Mouse (Mus musculus) liver, embryonic 14.5 days (tissue): ENCODE results near the gene Vamp4. TPM values are rescaled to one million over a fixed set of nuclear protein-coding genes. Genes with fewer than 3 reads are reported as not detected.

Source experiments
- ATAC-seq: fragments of 200-750 bp; cut with Nextera tagmentation; 2 replicates; pipeline ENCODE4 v1.8.0; 2017; ENCODE audit warnings: moderate number of reproducible peaks, mild to moderate bottlenecking, moderate library complexity; ENCODE audit not compliant: insufficient read depth
- DNase-seq, 3 experiments: peaks; one replicate each; pipeline ENCODE4 v3.0.0-alpha.2; 2012 to 2013; ENCODE audit warnings: low read depth in 3 of 3, low spot score in 3 of 3
- H3K27ac ChIP-seq: fragments of 300-500 bp; sonication (generic); 2 replicates; pipeline ENCODE4 v1.5.1; 2014; ENCODE audit warnings: moderate library complexity, mild to moderate bottlenecking, control low read depth, inconsistent platforms
- H3K27me3 ChIP-seq: fragments of 300-500 bp; sonication (generic); 2 replicates; pipeline ENCODE4 v1.6.1; 2014; ENCODE audit warnings: mild to moderate bottlenecking, low read length, moderate library complexity; ENCODE audit not compliant: control insufficient read depth, insufficient read depth
- H3K36me3 ChIP-seq: fragments of 300-500 bp; sonication (generic); replicated peaks from 2 replicates; pipeline ENCODE4 v1.6.1; 2014; ENCODE audit warnings: low read depth; ENCODE audit not compliant: control insufficient read depth, insufficient read depth
- H3K4me1 ChIP-seq, 2 experiments: fragments of 200-500 bp in 1 of 2; fragments of 300-500 bp in 1 of 2; sonication (generic) in 1 of 2; replicated peaks; 2 replicates each; pipeline ENCODE4 v1.6.1; 2012 to 2014; ENCODE audit warnings: antibody characterized with exemption in 1 of 2, inconsistent platforms in 1 of 2, low read length in 1 of 2; ENCODE audit not compliant: control insufficient read depth in 2 of 2, insufficient read depth in 2 of 2
- H3K4me2 ChIP-seq: fragments of 300-500 bp; sonication (generic); 2 replicates; pipeline ENCODE4 v1.6.1; 2014; ENCODE audit warnings: low read depth, mild to moderate bottlenecking, control low read depth, moderate library complexity
- H3K4me3 ChIP-seq, 2 experiments: fragments of 200-500 bp in 1 of 2; fragments of 300-500 bp in 1 of 2; sonication (generic) in 1 of 2; 2 replicates each; pipeline ENCODE4 v1.5.1; 2012 to 2014; ENCODE audit warnings: low read depth in 2 of 2, low read length in 2 of 2, mild to moderate bottlenecking in 2 of 2, control low read depth in 1 of 2, inconsistent platforms in 1 of 2, moderate library complexity in 1 of 2; ENCODE audit not compliant: insufficient read depth in 1 of 2
- H3K9ac ChIP-seq: fragments of 300-500 bp; sonication (generic); replicated peaks from 2 replicates; pipeline ENCODE4 v1.6.1; 2014; ENCODE audit warnings: mild to moderate bottlenecking, control low read depth, moderate library complexity
- H3K9me3 ChIP-seq: fragments of 300-500 bp; sonication (generic); 2 replicates; pipeline ENCODE4 v1.6.1; 2016; ENCODE audit warnings: low read length, mixed read lengths; ENCODE audit not compliant: control insufficient read depth
- CTCF ChIP-seq: IDR thresholded peaks from 2 replicates; pipeline ENCODE4 v1.5.1; 2016; ENCODE audit warnings: antibody characterized with exemption, low read depth, control low read depth
- EP300 ChIP-seq: IDR thresholded peaks from 2 replicates; pipeline ENCODE4 v1.6.1; 2016; ENCODE audit warnings: antibody characterized with exemption, low read depth
- WGBS: fragments of 180-500 bp; shearing (Covaris S2); extraction: QIAGEN DNeasy Blood & Tissue Kit; methylation state at CpG from one replicate; pipeline ENCODE4 v1.1.7; 2014; ENCODE audit not compliant: insufficient replicate concordance; 5-methylcytosine and 5-hydroxymethylcytosine counted together
- polyA plus RNA-seq, 2 experiments: library from polyadenylated mRNA; depleted of rRNA in 1 of 2; stranded (reverse) in 1 of 2; unstranded in 1 of 2; fragments of >200 nt; fragmentation: Nextera tagmentation in 1 of 2; extraction: Ambion mirVana in 1 of 2; gene quantifications; 2 replicates each; pipeline versions ENCODE4 v1.2.1 to v1.2.3; 2012 to 2014

Vamp4 gene
- polyA plus RNA-seq, 2 experiments = 5.6 to 13.5 TPM

DNA sequence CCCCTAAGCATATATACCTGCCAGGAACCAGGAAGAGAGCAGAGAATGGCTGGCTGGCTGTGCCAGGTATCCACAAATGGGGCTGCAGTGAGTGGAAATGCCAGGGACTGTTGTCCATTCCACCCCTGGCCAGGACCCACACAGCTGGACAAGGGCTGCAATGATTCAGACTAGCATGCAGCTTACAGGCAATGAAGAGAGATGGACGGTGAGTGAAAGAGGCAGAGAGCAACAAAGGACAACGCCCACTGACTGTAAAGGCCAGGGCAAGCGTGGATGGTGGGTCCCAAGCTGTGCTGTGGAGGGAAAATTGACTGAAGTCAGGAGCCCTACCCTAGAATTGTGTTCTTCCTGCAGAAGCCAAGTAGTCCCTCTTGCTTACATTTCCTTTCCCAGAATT, 66.2 kb downstream of the Vamp4 start:
- H3K9ac ChIP-seq = no peak overlapping the region
- H3K36me3 ChIP-seq = no peaks in the 10 kb centered on the region
- H3K27me3 ChIP-seq = no peaks in the 10 kb centered on the region
- ATAC-seq = no peak
- H3K9me3 ChIP-seq = no peaks in the 10 kb centered on the region
- TF ChIP-seq CTCF (no peak), EP300 (no peak)
- 59% methylated on average over 3 of the region's 3 CpGs for WGBS
- H3K4me2 ChIP-seq = no peak overlapping the region
- no peak for DNase-seq
- H3K4me1 ChIP-seq = no peaks in the 10 kb centered on the region
- H3K4me3 ChIP-seq = no peak overlapping the region
- H3K27ac ChIP-seq = no peak overlapping the region

DNA sequence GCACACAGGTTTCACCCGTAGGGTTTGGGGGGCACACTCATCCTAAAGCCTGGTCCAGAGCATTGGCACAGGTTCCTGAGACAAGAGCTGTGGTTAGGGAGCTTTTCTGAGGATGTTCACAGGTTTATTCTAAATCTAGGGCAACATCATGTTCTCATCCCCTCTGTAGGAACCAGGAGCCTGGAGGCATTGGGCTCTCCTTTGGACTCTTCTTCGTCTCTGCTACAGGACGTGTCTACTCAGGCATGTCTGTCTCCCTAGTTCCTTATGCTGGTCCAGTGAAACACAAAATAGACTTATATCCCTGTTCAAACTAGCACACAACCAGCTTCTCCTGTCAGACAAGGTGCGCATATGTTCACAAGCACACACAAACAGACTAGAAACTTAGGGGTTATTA, 68.2 kb downstream of the Vamp4 start:
- TF ChIP-seq CTCF (no peak), EP300 (no peak)
- Histone ChIP-seq H3K9me3 (no peaks in the 10 kb centered on the region), H3K27ac (no peak overlapping the region), H3K4me2 (no peak overlapping the region), H3K36me3 (no peaks in the 10 kb centered on the region), H3K9ac (no peak overlapping the region), H3K4me1 (no peaks in the 10 kb centered on the region), H3K27me3 (no peaks in the 10 kb centered on the region), H3K4me3 (no peak overlapping the region)
- DNase-seq (no peak), ATAC-seq (no peak)
- 69% methylated on average over 4 of the region's 4 CpGs for WGBS

DNA sequence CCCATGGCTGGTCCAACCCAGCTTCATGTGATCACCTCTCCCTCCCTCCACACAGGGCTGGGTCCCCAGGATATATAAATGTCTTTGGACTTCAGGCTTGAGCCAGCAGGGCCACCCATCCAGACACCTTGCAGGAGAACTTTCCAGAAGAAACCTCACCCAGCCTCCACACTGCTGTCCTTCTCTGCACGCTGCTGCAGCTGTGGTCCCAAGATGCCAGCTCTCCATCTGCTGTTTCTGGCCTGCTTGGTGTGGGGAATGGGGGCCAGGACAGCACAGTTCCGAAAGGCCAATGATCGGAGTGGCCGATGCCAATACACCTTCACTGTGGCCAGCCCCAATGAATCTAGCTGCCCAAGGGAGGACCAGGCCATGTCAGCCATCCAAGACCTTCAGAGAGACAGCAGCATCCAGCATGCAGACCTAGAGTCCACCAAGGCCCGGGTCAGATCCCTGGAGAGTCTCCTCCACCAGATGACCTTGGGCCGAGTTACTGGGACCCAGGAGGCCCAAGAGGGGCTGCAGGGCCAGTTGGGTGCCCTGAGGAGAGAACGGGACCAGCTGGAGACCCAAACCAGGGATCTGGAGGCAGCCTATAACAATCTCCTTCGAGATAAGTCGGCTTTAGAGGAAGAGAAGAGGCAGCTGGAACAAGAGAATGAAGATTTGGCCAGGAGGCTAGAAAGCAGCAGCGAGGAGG, 68.9 kb downstream of the Vamp4 start, which contains the start of gene Myoc:
Gene Myoc, plus strand, starts transcription at position 105 of the 700 bp plus-strand sequence.
- no peaks in the 10 kb centered on the region for H3K36me3 ChIP-seq
- no peak within 1 kb of the TSS for H3K27ac ChIP-seq
- H3K9ac ChIP-seq = no peak within 1 kb of the TSS
- no peaks in the 10 kb centered on the region for H3K27me3 ChIP-seq
- no peaks in the 10 kb centered on the region for H3K9me3 ChIP-seq
- no peak for ATAC-seq
- H3K4me1 ChIP-seq = no peaks in the 10 kb centered on the region
- TF ChIP-seq EP300 (no peak), CTCF (no peak)
- no peak within 1 kb of the TSS for H3K4me3 ChIP-seq
- DNase-seq = no peak
- WGBS = 68% methylated on average over 10 of the region's 10 CpGs
- no peak within 1 kb of the TSS for H3K4me2 ChIP-seq

DNA sequence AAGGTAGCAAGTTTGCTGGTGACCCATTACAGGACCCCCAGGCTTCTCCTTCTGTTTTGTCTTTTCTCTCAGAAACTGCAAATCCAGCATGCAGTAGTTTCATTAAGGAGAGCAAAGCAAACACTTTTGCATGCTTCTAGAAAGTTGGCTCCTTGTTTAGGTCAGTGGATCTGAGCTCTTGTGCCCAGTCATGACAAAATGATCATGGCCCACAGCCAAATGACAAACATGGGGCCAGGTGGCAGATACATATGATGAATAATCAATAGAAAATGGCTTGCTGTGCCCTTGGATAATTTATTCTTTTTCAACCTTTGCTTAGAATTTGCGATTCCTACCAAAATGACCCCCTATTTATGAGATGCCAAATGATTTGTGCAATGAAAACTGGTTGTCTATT, 69.5 kb downstream of the Vamp4 start:
- H3K27ac ChIP-seq = no peak overlapping the region
- H3K9ac ChIP-seq = no peak overlapping the region
- WGBS = 72% methylated on average over 1 of the region's 1 CpGs
- DNase-seq (no peak), ATAC-seq (no peak)
- no peak overlapping the region for H3K4me3 ChIP-seq
- TF ChIP-seq EP300 (no peak), CTCF (no peak)
- H3K4me1 ChIP-seq = no peaks in the 10 kb centered on the region
- H3K4me2 ChIP-seq = no peak overlapping the region
- H3K9me3 ChIP-seq = no peaks in the 10 kb centered on the region
- no peaks in the 10 kb centered on the region for H3K36me3 ChIP-seq
- H3K27me3 ChIP-seq = no peaks in the 10 kb centered on the region

DNA sequence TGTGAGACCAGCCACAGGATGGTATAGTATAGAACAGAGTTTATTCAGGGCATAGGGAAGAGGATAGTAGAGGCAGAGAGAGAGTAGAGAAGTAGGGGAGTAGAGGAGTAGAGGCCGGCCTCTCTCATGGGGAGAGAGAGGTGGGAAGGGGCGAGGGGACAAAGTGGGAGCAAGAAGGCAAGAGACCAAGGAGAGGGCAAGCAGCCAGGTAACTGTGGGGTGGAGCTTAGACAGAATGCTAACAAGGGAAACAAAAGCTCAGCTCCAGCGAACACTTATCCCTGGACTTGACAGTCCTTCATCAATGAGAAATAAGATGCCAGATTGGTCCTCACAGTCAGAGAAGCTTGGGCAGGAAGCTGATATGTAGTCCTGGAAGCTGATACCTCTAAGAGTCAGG, 72.3 kb downstream of the Vamp4 start:
- Histone ChIP-seq H3K4me3 (no peak overlapping the region), H3K4me2 (no peak overlapping the region), H3K36me3 (no peaks in the 10 kb centered on the region), H3K27me3 (no peaks in the 10 kb centered on the region), H3K4me1 (no peaks in the 10 kb centered on the region), H3K9ac (no peak overlapping the region), H3K27ac (no peak overlapping the region), H3K9me3 (no peaks in the 10 kb centered on the region)
- WGBS = 55% methylated on average over 3 of the region's 3 CpGs
- DNase-seq = no peak
- ATAC-seq = no peak
- no peak for TF ChIP-seq CTCF
- TF ChIP-seq EP300 = no peak
